Mouse (Mus musculus) CD8-positive naive resting alpha-beta T cell, adult 57 days (primary cell): ENCODE results near the gene Cbl. TPM values are rescaled to one million over a fixed set of nuclear protein-coding genes. Genes with fewer than 3 reads are reported as not detected.

Experiments used
- total RNA-seq: library from RNA; stranded (reverse); gene quantifications from one replicate; pipeline ENCODE4 v1.2.4, GENCODE M21; 2023

Gene Cbl
- 154 TPM for total RNA-seq

GRCm38 (mm10) chr9:44233802-44234478 lies at the start of gene Cbl:
Cbl (minus strand) TSS chr9:44234049.

GRCm38 (mm10) chr9:44268432-44268831 lies 34.6 kb upstream of the Cbl start, which contains the start of gene Nlrx1:
Nlrx1 (minus strand) TSS chr9:44268599.

GRCm38 (mm10) chr9:44251314-44251713 lies 17.5 kb upstream of the Cbl start, which contains the start of gene Pdzd3:
Pdzd3 (minus strand) TSS chr9:44251471.

GRCm38 (mm10) chr9:44240399-44240798 lies 6.5 kb upstream of the Cbl start, which contains the start of gene Ccdc153:
Ccdc153 (plus strand) TSS chr9:44240676.

GRCm38 (mm10) chr9:44134101-44134850 lies 99.6 kb downstream of the Cbl start, which contains the start of gene Mcam:
Mcam (plus strand) TSS chr9:44134469.

GRCm38 (mm10) chr9:44113105-44113789 lies 120.6 kb downstream of the Cbl start, which contains the start of the genes Gm49380 and Rnf26:
Gm49380 (minus strand) TSS chr9:44113500.
Rnf26 (minus strand) TSS chr9:44113517.

GRCm38 (mm10) chr9:44107110-44107509 lies 126.7 kb downstream of the Cbl start, which contains the start of gene C1qtnf5:
C1qtnf5 (plus strand) TSS chr9:44107245.

GRCm38 (mm10) chr9:44101490-44101889 lies 132.4 kb downstream of the Cbl start, which contains the start of gene Mfrp:
Mfrp (plus strand) TSS chr9:44101729.

Other genes starting within 250 kb of the Cbl start
- gene Thy1, start 190.7 kb downstream of the Cbl start, total RNA-seq: 993 TPM
- 41.6 TPM for gene Usp2, start 167.0 kb downstream of the Cbl start, total RNA-seq
- 0.34 TPM for gene Mfrp, start 132.3 kb downstream of the Cbl start, total RNA-seq
- gene C1qtnf5, start 126.8 kb downstream of the Cbl start, total RNA-seq: not detected
- gene Gm49380, start 120.5 kb downstream of the Cbl start, total RNA-seq: 0.21 TPM
- gene Rnf26, start 120.5 kb downstream of the Cbl start, total RNA-seq: 20.6 TPM
- 1.5 TPM for gene Mcam, start 99.6 kb downstream of the Cbl start, total RNA-seq
- not detected for gene Ccdc153, start 6.6 kb upstream of the Cbl start, total RNA-seq
- not detected for gene Pdzd3, start 17.4 kb upstream of the Cbl start, total RNA-seq
- 5.8 TPM for gene Nlrx1, start 34.5 kb upstream of the Cbl start, total RNA-seq
- gene Abcg4, start 54.6 kb upstream of the Cbl start, total RNA-seq: 0.24 TPM
- 55.6 TPM for gene Hinfp, start 71.6 kb upstream of the Cbl start, total RNA-seq
- 22.2 TPM for gene C2cd2l, start 86.2 kb upstream of the Cbl start, total RNA-seq
- 8.9 TPM for gene Dpagt1, start 92.0 kb upstream of the Cbl start, total RNA-seq
- 36.3 TPM for gene H2afx, start 100.6 kb upstream of the Cbl start, total RNA-seq
- gene Hmbs, start 110.2 kb upstream of the Cbl start, total RNA-seq: 13.8 TPM
- gene Vps11, start 127.6 kb upstream of the Cbl start, total RNA-seq: 53.0 TPM
- gene Hyou1, start 145.4 kb upstream of the Cbl start, total RNA-seq: 55.7 TPM
- gene Slc37a4, start 162.8 kb upstream of the Cbl start, total RNA-seq: 12.8 TPM
- gene Rps25, start 173.1 kb upstream of the Cbl start, total RNA-seq: 3,014 TPM
- 42.5 TPM for gene Trappc4, start 173.6 kb upstream of the Cbl start, total RNA-seq
- 37.9 TPM for gene Ccdc84, start 184.5 kb upstream of the Cbl start, total RNA-seq
- not detected for gene Foxr1, start 207.1 kb upstream of the Cbl start, total RNA-seq
- gene Upk2, start 220.9 kb upstream of the Cbl start, total RNA-seq: not detected
- gene Bcl9l, start 248.8 kb upstream of the Cbl start, total RNA-seq: 251 TPM